Mouse (Mus musculus) lung, adult 2 months (tissue): ENCODE measurements around the gene 6330409D20Rik.

Source experiments
- CTCF ChIP-seq: fragments of 200-500 bp; IDR thresholded peaks from 2 replicates; pipeline ENCODE4 v1.5.1; 2011; ENCODE audit warnings: mild to moderate bottlenecking, low read length, control low read depth; ENCODE audit not compliant: insufficient read depth
- POLR2A ChIP-seq: fragments of 200-500 bp; IDR thresholded peaks from 2 replicates; pipeline ENCODE4 v1.6.1; 2011; ENCODE audit warnings: low read depth, mild to moderate bottlenecking, control low read depth, low read length, borderline replicate concordance; ENCODE audit errors: extremely low read depth

- TF ChIP-seq CTCF, result peak; percentile 33
- TF ChIP-seq POLR2A, result no peak
Observed at GRCm38 (mm10) chr2:32763353-32763752, 22.5 kb upstream of the 6330409D20Rik start.
